Mouse (Mus musculus) frontal cortex, adult 2 months (tissue): Measurements from ENCODE around the gene Pck2. TPM values are rescaled to one million over a fixed set of nuclear protein-coding genes. Genes with fewer than 3 reads are reported as not detected.

ENCODE experiments used
- DNase-seq, 2 experiments: peaks; one replicate each; pipeline ENCODE4 v3.0.0; 2022; ENCODE audit warnings: low spot score in 1 of 2; ENCODE audit errors: extremely low spot score in 1 of 2
- polyA plus RNA-seq: library from polyadenylated mRNA; depleted of rRNA; stranded (reverse); fragments of >200 nt; gene quantifications from 2 replicates; pipeline ENCODE4 v1.2.3, GENCODE M21; 2012; rRNA removed

Gene Pck2
- polyA plus RNA-seq, 1 experiment, result 36.9 TPM

DNA sequence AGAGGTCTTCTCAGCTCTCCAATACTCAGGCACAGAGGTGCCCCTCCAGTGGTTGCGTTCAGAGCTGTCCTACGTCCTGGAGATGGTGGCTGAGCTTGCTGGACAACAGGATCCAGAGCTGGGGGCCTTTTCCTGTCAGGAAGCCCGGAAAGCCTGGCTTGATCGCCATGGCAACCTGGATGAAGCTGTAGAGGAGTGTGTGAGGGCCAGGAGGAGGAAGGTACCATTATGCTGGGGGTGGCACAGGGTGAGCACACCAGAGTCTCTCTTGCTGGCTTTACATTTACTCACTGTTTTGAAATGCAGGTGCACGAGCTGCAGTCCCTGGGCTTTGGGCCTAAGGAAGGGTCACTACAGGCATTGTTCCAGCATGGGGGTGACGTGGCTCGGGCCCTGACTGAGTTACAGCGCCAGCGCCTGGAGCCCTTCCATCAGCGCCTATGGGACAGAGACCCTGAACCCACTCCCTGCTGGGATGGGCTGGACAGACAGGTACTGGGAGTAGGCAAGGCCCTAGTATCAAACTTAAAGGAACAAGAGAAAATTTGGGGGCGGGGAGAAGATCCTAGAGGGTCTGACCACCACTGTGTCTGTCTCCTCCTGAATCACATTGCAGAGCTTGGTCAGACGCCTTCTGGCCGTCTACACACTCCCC lies 56.1 kb downstream of the Pck2 start:
- no peak for DNase-seq

DNA sequence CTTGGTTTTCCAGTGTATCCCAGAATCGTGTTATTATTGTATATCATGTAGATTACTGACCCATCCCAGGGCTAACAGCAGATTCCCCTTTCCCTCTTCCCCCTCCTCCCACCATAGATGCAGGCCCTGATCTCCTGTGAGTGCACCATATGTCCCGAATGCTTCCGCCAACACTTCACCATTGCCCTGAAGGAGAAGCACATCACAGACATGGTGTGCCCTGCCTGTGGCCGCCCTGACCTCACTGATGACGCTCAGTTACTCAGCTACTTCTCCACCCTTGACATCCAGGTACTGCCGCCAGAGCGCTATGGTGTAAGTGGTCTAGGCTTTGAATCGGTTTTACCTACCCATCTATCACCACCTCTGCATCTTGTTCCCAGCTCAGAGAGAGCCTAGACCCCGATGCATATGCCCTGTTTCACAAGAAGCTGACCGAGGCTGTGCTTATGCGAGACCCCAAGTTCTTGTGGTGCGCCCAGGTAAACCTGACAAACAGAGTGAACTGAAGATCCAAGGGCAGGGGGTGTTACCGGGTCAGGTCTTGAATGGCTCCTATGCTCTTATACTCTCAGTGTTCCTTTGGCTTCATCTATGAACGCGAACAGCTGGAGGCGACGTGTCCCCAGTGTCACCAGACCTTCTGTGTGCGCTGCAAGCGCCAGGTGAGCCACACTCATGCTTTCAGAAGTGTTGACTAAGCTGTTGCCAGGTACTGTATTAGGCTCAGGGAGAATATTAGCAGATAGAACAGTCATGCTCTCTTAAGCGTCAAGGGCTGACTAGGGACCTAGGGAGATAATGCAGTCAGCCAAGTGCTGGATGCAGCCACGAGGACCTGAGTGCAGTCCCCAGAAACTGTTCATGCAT lies 58.7 kb downstream of the Pck2 start:
- no peak for DNase-seq

Other genes with a start within 250 kb of the Pck2 start
- gene Dhrs4, start 61.5 kb upstream of the Pck2 start, polyA plus RNA-seq, result 17.1 and 17.6 TPM in 2 replicates
- 69.2 and 72.1 TPM in 2 replicates for gene Carmil3, start 49.6 kb upstream of the Pck2 start, polyA plus RNA-seq
- 512 and 532 TPM in 2 replicates for gene Cpne6, start 29.8 kb upstream of the Pck2 start, polyA plus RNA-seq
- 0.69 and 0.82 TPM in 2 replicates for gene Nrl, start 15.3 kb upstream of the Pck2 start, polyA plus RNA-seq
- 107 and 128 TPM in 2 replicates for gene Dcaf11, start 19.7 kb downstream of the Pck2 start, polyA plus RNA-seq
- gene A730061H03Rik, start 20.1 kb downstream of the Pck2 start, polyA plus RNA-seq, result 1.3 and 1.7 TPM in 2 replicates
- gene Fitm1, start 35.4 kb downstream of the Pck2 start, polyA plus RNA-seq, result 0.11 TPM in 1 of 2 replicates, not detected in the other
- 62.6 and 82.8 TPM in 2 replicates for gene Psme1, start 37.9 kb downstream of the Pck2 start, polyA plus RNA-seq
- gene Emc9, start 45.0 kb downstream of the Pck2 start, polyA plus RNA-seq, result 56.3 and 58.2 TPM in 2 replicates
- gene Psme2, start 50.8 kb downstream of the Pck2 start, polyA plus RNA-seq, result 43.2 and 46.9 TPM in 2 replicates
- gene Rnf31, start 51.4 kb downstream of the Pck2 start, polyA plus RNA-seq, result 24.2 TPM in 2 replicates
- gene Irf9, start 63.3 kb downstream of the Pck2 start, polyA plus RNA-seq, result 19.1 and 22.9 TPM in 2 replicates
- 17.2 and 22.6 TPM in 2 replicates for gene Rec8, start 77.8 kb downstream of the Pck2 start, polyA plus RNA-seq
- 139 and 152 TPM in 2 replicates for gene Ipo4, start 95.7 kb downstream of the Pck2 start, polyA plus RNA-seq
- gene Gm49378, start 97.6 kb downstream of the Pck2 start, polyA plus RNA-seq, result 4.3 and 6.2 TPM in 2 replicates
- 33.0 and 38.5 TPM in 2 replicates for gene Tm9sf1, start 103.5 kb downstream of the Pck2 start, polyA plus RNA-seq
- gene Tssk4, start 109.9 kb downstream of the Pck2 start, polyA plus RNA-seq, result 0.78 and 1.2 TPM in 2 replicates
- gene Mdp1, start 120.2 kb downstream of the Pck2 start, polyA plus RNA-seq, result 46.0 and 46.7 TPM in 2 replicates
- gene Gmpr2, start 131.7 kb downstream of the Pck2 start, polyA plus RNA-seq, result 30.6 and 33.0 TPM in 2 replicates
- 351 and 383 TPM in 2 replicates for gene Nedd8, start 131.9 kb downstream of the Pck2 start, polyA plus RNA-seq
- 19.2 and 21.7 TPM in 2 replicates for gene Tinf2, start 141.6 kb downstream of the Pck2 start, polyA plus RNA-seq
- gene Tgm1, start 173.7 kb downstream of the Pck2 start, polyA plus RNA-seq, result 0.14 and 0.21 TPM in 2 replicates
- gene Rabggta, start 182.0 kb downstream of the Pck2 start, polyA plus RNA-seq, result 60.7 and 64.3 TPM in 2 replicates
- gene Dhrs1, start 205.4 kb downstream of the Pck2 start, polyA plus RNA-seq, result 111 and 119 TPM in 2 replicates
- gene Nop9, start 205.4 kb downstream of the Pck2 start, polyA plus RNA-seq, result 8.9 and 9.0 TPM in 2 replicates
- 15.6 and 18.7 TPM in 2 replicates for gene Cideb, start 218.2 kb downstream of the Pck2 start, polyA plus RNA-seq
- gene Ltb4r2, start 221.2 kb downstream of the Pck2 start, polyA plus RNA-seq, result 0.18 and 0.19 TPM in 2 replicates
- gene Ltb4r1, start 225.7 kb downstream of the Pck2 start, polyA plus RNA-seq, result 0.11 and 0.14 TPM in 2 replicates
- 4.0 and 4.3 TPM in 2 replicates for gene Adcy4, start 243.8 kb downstream of the Pck2 start, polyA plus RNA-seq
- gene Ripk3, start 248.6 kb downstream of the Pck2 start, polyA plus RNA-seq, result 0.67 and 0.68 TPM in 2 replicates